Mouse (Mus musculus) heart, adult 2 months (tissue): Measurements from ENCODE around the gene Nr1h4. TPM values are rescaled to one million over a fixed set of nuclear protein-coding genes. Genes with fewer than 3 reads are reported as not detected.

Experiments used
- DNase-seq, 2 experiments: peaks; one replicate each; pipeline ENCODE4 v3.0.0; 2021
- H3K27ac ChIP-seq: fragments of 200-600 bp; 2 replicates; pipeline ENCODE4 v1.8.1; 2022
- H3K27me3 ChIP-seq: fragments of 200-500 bp; 2 replicates; pipeline ENCODE4 v1.6.1; 2012; ENCODE audit warnings: mild to moderate bottlenecking, low read length, inconsistent platforms, mixed read lengths; ENCODE audit not compliant: control insufficient read depth, insufficient read depth
- H3K36me3 ChIP-seq: fragments of 200-500 bp; 2 replicates; pipeline ENCODE4 v1.6.1; 2012; ENCODE audit warnings: low read length, inconsistent platforms; ENCODE audit not compliant: control insufficient read depth, insufficient read depth
- H3K4me1 ChIP-seq: fragments of 200-500 bp; 2 replicates; pipeline ENCODE4 v1.6.1; 2011; ENCODE audit warnings: low read length; ENCODE audit not compliant: control insufficient read depth, insufficient read depth
- H3K4me3 ChIP-seq: fragments of 200-600 bp; 2 replicates; pipeline ENCODE4 v1.8.1; 2022
- H3K79me2 ChIP-seq: fragments of 200-500 bp; replicated peaks from 2 replicates; pipeline ENCODE4 v1.6.1; 2012; ENCODE audit warnings: mild to moderate bottlenecking, inconsistent platforms, low read length, moderate library complexity, mixed read lengths; ENCODE audit not compliant: control insufficient read depth, insufficient read depth
- H3K9ac ChIP-seq: fragments of 200-500 bp; 2 replicates; pipeline ENCODE4 v1.6.1; 2012; ENCODE audit warnings: low read depth, mild to moderate bottlenecking, control low read depth, inconsistent platforms, low read length, mixed read lengths
- CTCF ChIP-seq: fragments of 200-600 bp; IDR thresholded peaks from 2 replicates; pipeline ENCODE4 v1.8.1; 2022; ENCODE audit warnings: antibody characterized with exemption, mild to moderate bottlenecking, moderate library complexity
- EP300 ChIP-seq: fragments of 200-500 bp; IDR thresholded peaks from 2 replicates; pipeline ENCODE4 v1.6.1; 2011; ENCODE audit warnings: low read depth, low read length, control low read depth; ENCODE audit not compliant: insufficient read depth
- POLR2A ChIP-seq: fragments of 200-500 bp; IDR thresholded peaks from 2 replicates; pipeline ENCODE4 v1.6.1; 2011; ENCODE audit warnings: mild to moderate bottlenecking, low read depth, low read length, control low read depth; ENCODE audit not compliant: insufficient read depth
- WGBS: fragments of 180-500 bp; shearing (Covaris S2); methylation state at CpG from one replicate; pipeline ENCODE4 v1.1.7; 2018; 5-methylcytosine and 5-hydroxymethylcytosine counted together
- intact Hi-C: fragments of 180-260 bp; cut with DNase I; formaldehyde crosslinking; loops from one replicate; pipeline ENCODE4 v1.15.1; 2025
- polyA plus RNA-seq: library from polyadenylated mRNA; depleted of rRNA; stranded (reverse); fragments of >200 nt; gene quantifications from 2 replicates; pipeline ENCODE4 v1.2.3, GENCODE M21; 2012
- total RNA-seq, 2 experiments: library from RNA; stranded (reverse); gene quantifications; 2 replicates each; pipeline ENCODE4 v1.2.3; 2021

The Nr1h4 gene
- total and polyA plus RNA-seq, 3 experiments: 0.20 to 0.48 (median 0.23) TPM

GRCm38 (mm10) chr10:89520381-89520780, 13.0 kb downstream of the Nr1h4 start:
- no peaks in the 10 kb centered on the region for H3K27me3 ChIP-seq
- no peak for DNase-seq
- H3K79me2 ChIP-seq: no peaks in the 10 kb centered on the region
- H3K9ac ChIP-seq: no peak overlapping the region
- TF ChIP-seq EP300: no peak
- no peak for TF ChIP-seq POLR2A
- no peak for TF ChIP-seq CTCF
- intact Hi-C loops: no loop called here
- H3K27ac ChIP-seq: no peak overlapping the region
- H3K4me3 ChIP-seq: no peak overlapping the region
- no peaks in the 10 kb centered on the region for H3K4me1 ChIP-seq
- H3K36me3 ChIP-seq: no peaks in the 10 kb centered on the region
- 90% methylated on average over 4 of the region's 4 CpGs for WGBS

- 81% methylated on average over 4 of the region's 4 CpGs for WGBS
- Histone ChIP-seq H3K27ac (no peak overlapping the region), H3K4me1 (no peaks in the 10 kb centered on the region), H3K4me3 (no peak overlapping the region), H3K9ac (no peak overlapping the region), H3K79me2 (no peaks in the 10 kb centered on the region), H3K36me3 (no peaks in the 10 kb centered on the region), H3K27me3 (no peaks in the 10 kb centered on the region)
- no peak for DNase-seq
- intact Hi-C loops: no loop called here
- TF ChIP-seq POLR2A: no peak
- no peak for TF ChIP-seq EP300
- no peak for TF ChIP-seq CTCF
Measured at GRCm38 (mm10) chr10:89519226-89519625, 14.2 kb downstream of the Nr1h4 start.

DNA sequence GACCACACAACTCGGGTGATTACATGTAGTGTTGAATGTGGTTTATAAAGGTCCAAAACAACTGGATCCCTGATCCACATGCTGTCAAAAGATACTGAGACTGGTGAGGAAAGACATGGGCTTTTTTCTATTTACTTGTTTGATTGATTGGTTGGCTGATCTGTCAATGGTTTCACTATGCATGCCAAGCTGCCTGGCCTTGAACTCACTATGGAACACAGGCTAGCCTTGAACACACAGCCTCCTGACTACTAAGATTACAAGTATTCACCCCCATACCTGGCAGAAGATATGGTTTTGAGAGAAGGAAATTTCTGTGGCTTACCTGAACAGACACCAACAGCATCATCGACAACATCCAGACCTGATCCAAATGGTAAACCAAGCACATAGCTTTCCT, 15.0 kb downstream of the Nr1h4 start:
- Histone ChIP-seq H3K9ac (no peak overlapping the region), H3K4me3 (no peak overlapping the region), H3K27me3 (no peaks in the 10 kb centered on the region), H3K36me3 (no peaks in the 10 kb centered on the region), H3K27ac (no peak overlapping the region), H3K79me2 (no peaks in the 10 kb centered on the region), H3K4me1 (no peaks in the 10 kb centered on the region)
- intact Hi-C loops: no loop called here
- TF ChIP-seq EP300 (no peak), POLR2A (no peak), CTCF (no peak)
- no peak for DNase-seq
- WGBS: 89% methylated on average over 2 of the region's 2 CpGs

DNA sequence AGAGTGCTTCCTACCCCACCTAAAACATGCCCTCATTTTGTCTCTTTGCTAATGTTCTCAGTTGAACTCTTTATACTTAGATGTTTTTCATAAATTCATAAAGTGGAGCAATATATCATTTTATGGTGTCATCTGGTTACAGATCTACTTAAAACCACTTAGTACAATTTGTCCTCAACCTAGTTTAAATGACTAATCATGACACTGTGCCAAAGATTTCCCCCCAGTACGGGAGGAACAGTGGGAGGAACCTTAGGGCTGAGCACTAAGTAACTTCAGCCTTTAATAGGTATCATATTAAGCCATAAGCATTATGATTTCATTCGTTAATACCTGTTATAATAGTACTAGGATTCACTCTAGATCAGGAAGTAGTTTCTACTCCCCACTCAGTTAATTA, 17.6 kb downstream of the Nr1h4 start:
- intact Hi-C loops: no loop called here
- Histone ChIP-seq H3K9ac (no peak overlapping the region), H3K4me1 (no peaks in the 10 kb centered on the region), H3K27ac (no peak overlapping the region), H3K79me2 (no peaks in the 10 kb centered on the region), H3K4me3 (no peak overlapping the region), H3K27me3 (no peaks in the 10 kb centered on the region), H3K36me3 (no peaks in the 10 kb centered on the region)
- TF ChIP-seq POLR2A (no peak), EP300 (no peak), CTCF (no peak)
- no peak for DNase-seq
- WGBS: 69% methylated on average over 2 of the region's 2 CpGs

- TF ChIP-seq EP300 (no peak), CTCF (no peak), POLR2A (no peak)
- H3K4me3 ChIP-seq: no peak overlapping the region
- H3K27ac ChIP-seq: no peak overlapping the region
- DNase-seq: no peak
- WGBS: 81% methylated on average over 6 of the region's 6 CpGs
- no peaks in the 10 kb centered on the region for H3K36me3 ChIP-seq
- H3K9ac ChIP-seq: no peak overlapping the region
- no peaks in the 10 kb centered on the region for H3K79me2 ChIP-seq
- H3K27me3 ChIP-seq: no peaks in the 10 kb centered on the region; the same call in 1 of the 2 replicates
- no peaks in the 10 kb centered on the region for H3K4me1 ChIP-seq
- intact Hi-C loops: no loop called here
Measured at GRCm38 (mm10) chr10:89512562-89512961, 20.8 kb downstream of the Nr1h4 start.

GRCm38 (mm10) chr10:89510547-89510946, 22.8 kb downstream of the Nr1h4 start:
- no peak overlapping the region for H3K27ac ChIP-seq
- H3K36me3 ChIP-seq: no peaks in the 10 kb centered on the region
- TF ChIP-seq CTCF: no peak
- no peak for TF ChIP-seq POLR2A
- TF ChIP-seq EP300: no peak
- H3K9ac ChIP-seq: no peak overlapping the region
- DNase-seq: no peak
- no peaks in the 10 kb centered on the region for H3K79me2 ChIP-seq
- 84% methylated on average over 2 of the region's 2 CpGs for WGBS
- no peaks in the 10 kb centered on the region for H3K4me1 ChIP-seq
- no peaks in the 10 kb centered on the region; the same call in 1 of the 2 replicates for H3K27me3 ChIP-seq
- intact Hi-C loops: no loop called here
- no peak overlapping the region for H3K4me3 ChIP-seq
